Mouse (Mus musculus): ENCODE data around the gene Mri1. TPM values are rescaled to one million over a fixed set of nuclear protein-coding genes. Genes with fewer than 3 reads are reported as not detected.
"Not testable (repeated sequence)": the region's sequence is repeated elsewhere in the genome, so short reads cannot be mapped to it uniquely, and the experiment has no call there.

Mri1 gene
- polyA plus RNA-seq, 1 experiment: 59.5 TPM

DNA sequence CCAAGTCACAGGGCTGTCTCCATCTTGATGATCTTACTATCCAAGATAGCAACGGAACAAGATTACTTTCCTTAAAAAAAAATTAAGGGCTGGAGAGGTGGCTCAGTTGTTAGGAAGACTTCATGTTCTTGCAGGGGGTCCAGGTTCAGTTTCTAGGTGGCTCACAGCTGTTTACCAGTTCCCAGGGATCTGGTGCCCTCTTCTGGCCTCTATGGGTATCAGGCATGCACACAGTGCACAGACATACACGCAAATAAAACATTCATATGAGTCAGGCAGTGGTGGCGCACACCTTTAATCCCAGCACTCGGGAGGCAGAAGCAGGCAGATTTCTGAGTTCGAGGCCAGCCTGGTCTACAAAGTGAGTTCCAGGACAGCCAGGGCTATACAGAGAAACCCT, 28.5 kb upstream of the Mri1 start:
- not testable (repeated sequence) for H3K36me3 ChIP-seq (ENCODE audit: control insufficient read depth, insufficient read depth, low read length); H3K27ac ChIP-seq (ENCODE audit: insufficient read depth, low read length); H3K4me1 ChIP-seq (ENCODE audit: control insufficient read depth, insufficient read depth, insufficient read length); H3K4me3 ChIP-seq (ENCODE audit: extremely low read depth, insufficient read depth, insufficient read length); H3K27me3 ChIP-seq (ENCODE audit: control insufficient read depth, insufficient read depth, low read length)
- peak in 1 of 2 experiments; percentile 30 for DNase-seq (ENCODE audit: low read depth in 1 of 2, low spot score in 2 of 2)
- WGBS: 48% methylated on average over 5 of the region's 5 CpGs
- peak; percentile 23; the same call in 1 of the 2 replicates for TF ChIP-seq CTCF (IDR thresholded peaks at IDR 0.05; ENCODE audit: extremely low read depth, insufficient read depth, insufficient read length, insufficient replicate concordance)

DNA sequence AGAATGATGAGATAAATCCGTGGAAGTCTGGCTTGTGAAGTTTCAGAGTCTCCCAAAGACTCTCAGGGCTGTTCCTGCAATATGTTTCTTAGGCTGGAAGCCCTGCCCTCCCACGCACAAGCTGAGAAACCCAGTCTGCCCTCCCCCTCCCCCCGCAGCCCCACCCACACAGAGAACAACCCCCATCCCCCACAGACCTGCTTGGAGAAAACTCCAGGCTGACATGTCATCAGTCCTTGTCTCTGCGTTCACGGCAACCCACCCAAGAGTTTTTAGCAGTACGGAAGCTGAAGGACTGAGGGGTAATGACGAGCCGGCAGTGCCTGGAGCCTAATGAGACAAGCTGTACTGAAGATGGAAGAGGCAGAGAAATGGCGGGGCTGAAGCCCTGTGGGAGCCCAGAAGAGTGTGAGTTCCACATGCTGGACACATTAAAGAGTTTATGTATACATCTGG, 27.5 kb upstream of the Mri1 start:
- Histone ChIP-seq H3K36me3 (ENCODE audit: control insufficient read depth, insufficient read depth, low read length) (no peaks in the 10 kb centered on the region), H3K27me3 (ENCODE audit: control insufficient read depth, insufficient read depth, low read length) (no peaks in the 10 kb centered on the region), H3K4me3 (ENCODE audit: extremely low read depth, insufficient read depth, insufficient read length) (no peak overlapping the region), H3K27ac (ENCODE audit: insufficient read depth, low read length) (no peak overlapping the region), H3K4me1 (ENCODE audit: control insufficient read depth, insufficient read depth, insufficient read length) (no peaks in the 10 kb centered on the region)
- 62% methylated on average over 9 of the region's 9 CpGs for WGBS
- no peak for DNase-seq (ENCODE audit: low read depth in 1 of 2, low spot score in 2 of 2)
- TF ChIP-seq CTCF (IDR thresholded peaks at IDR 0.05; ENCODE audit: extremely low read depth, insufficient read depth, insufficient read length, insufficient replicate concordance) (no peak), POLR2A (IDR thresholded peaks at IDR 0.05; ENCODE audit: low read depth, low read length) (no peak)

- no peaks in the 10 kb centered on the region for H3K36me3 ChIP-seq (ENCODE audit: control insufficient read depth, insufficient read depth, low read length)
- no peak for TF ChIP-seq POLR2A (IDR thresholded peaks at IDR 0.05; ENCODE audit: low read depth, low read length)
- no peak for TF ChIP-seq CTCF (IDR thresholded peaks at IDR 0.05; ENCODE audit: extremely low read depth, insufficient read depth, insufficient read length, insufficient replicate concordance)
- H3K27ac ChIP-seq (ENCODE audit: insufficient read depth, low read length): no peak overlapping the region
- WGBS: 86% methylated on average over 10 of the region's 10 CpGs
- H3K4me1 ChIP-seq (ENCODE audit: control insufficient read depth, insufficient read depth, insufficient read length): no peaks in the 10 kb centered on the region
- H3K27me3 ChIP-seq (ENCODE audit: control insufficient read depth, insufficient read depth, low read length): no peaks in the 10 kb centered on the region
- DNase-seq (ENCODE audit: low read depth in 1 of 2, low spot score in 2 of 2): no peak
- H3K4me3 ChIP-seq (ENCODE audit: extremely low read depth, insufficient read depth, insufficient read length): no peak overlapping the region
These were observed 23.7 kb upstream of the Mri1 start for GRCm38 (mm10) chr8:84280777-84281176.

DNA sequence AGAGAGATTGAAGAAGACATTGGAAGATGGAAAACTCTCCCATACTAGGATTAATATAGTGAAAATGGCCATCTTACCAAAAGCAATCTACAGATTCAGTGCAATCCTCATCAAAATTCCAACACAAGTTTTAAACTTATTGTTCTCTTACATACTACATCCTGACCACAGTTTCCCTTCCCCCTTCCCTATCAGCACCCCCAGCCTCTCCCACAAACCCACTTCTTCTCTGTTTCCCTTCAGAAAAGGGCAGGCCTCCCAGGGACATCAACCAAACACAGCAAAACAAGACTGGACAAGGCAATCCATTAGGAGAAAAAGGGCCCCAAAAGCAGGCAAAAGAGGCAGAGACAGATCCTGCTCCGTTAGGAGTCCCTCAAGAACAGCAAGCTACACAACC, 19.3 kb upstream of the Mri1 start:
- Histone ChIP-seq H3K4me3 (ENCODE audit: extremely low read depth, insufficient read depth, insufficient read length) (no peak overlapping the region), H3K4me1 (ENCODE audit: control insufficient read depth, insufficient read depth, insufficient read length) (no peaks in the 10 kb centered on the region), H3K27ac (ENCODE audit: insufficient read depth, low read length) (no peak overlapping the region), H3K27me3 (ENCODE audit: control insufficient read depth, insufficient read depth, low read length) (no peaks in the 10 kb centered on the region), H3K36me3 (ENCODE audit: control insufficient read depth, insufficient read depth, low read length) (no peaks in the 10 kb centered on the region)
- DNase-seq (ENCODE audit: low read depth in 1 of 2, low spot score in 2 of 2): no peak
- 47% methylated on average over 1 of the region's 1 CpGs for WGBS
- TF ChIP-seq POLR2A (IDR thresholded peaks at IDR 0.05; ENCODE audit: low read depth, low read length) (no peak), CTCF (IDR thresholded peaks at IDR 0.05; ENCODE audit: extremely low read depth, insufficient read depth, insufficient read length, insufficient replicate concordance) (no peak)

DNA sequence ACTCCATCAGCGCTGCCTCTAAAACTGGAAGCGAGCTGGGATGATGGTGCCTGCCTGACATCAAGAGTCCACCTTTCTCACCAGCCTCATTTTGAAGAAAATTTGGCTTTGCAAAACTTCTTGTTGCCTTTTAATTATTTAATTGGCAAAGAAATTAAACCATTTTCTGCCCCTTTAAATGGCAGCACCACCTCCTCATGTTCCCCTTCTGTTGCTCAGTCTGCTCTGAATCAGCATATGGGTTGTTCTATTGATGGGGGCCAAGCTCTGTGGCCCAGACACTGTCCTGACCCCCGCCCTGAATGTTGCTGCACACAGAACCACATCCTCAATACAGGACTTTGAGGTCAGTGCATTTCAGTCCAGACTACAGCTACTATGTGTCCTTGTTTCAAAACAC, 16.8 kb upstream of the Mri1 start:
- no peaks in the 10 kb centered on the region; the same call in 1 of the 2 replicates for H3K4me1 ChIP-seq (ENCODE audit: control insufficient read depth, insufficient read depth, insufficient read length)
- no peak for TF ChIP-seq POLR2A (IDR thresholded peaks at IDR 0.05; ENCODE audit: low read depth, low read length)
- no peak for TF ChIP-seq CTCF (IDR thresholded peaks at IDR 0.05; ENCODE audit: extremely low read depth, insufficient read depth, insufficient read length, insufficient replicate concordance)
- no peaks in the 10 kb centered on the region for H3K27me3 ChIP-seq (ENCODE audit: control insufficient read depth, insufficient read depth, low read length)
- WGBS: 83% methylated on average over 3 of the region's 3 CpGs
- no peak for DNase-seq (ENCODE audit: low read depth in 1 of 2, low spot score in 2 of 2)
- no peak overlapping the region for H3K4me3 ChIP-seq (ENCODE audit: extremely low read depth, insufficient read depth, insufficient read length)
- H3K27ac ChIP-seq (ENCODE audit: insufficient read depth, low read length): no peak overlapping the region
- no peaks in the 10 kb centered on the region for H3K36me3 ChIP-seq (ENCODE audit: control insufficient read depth, insufficient read depth, low read length)

- Histone ChIP-seq H3K27me3 (ENCODE audit: control insufficient read depth, insufficient read depth, low read length) (no peaks in the 10 kb centered on the region), H3K36me3 (ENCODE audit: control insufficient read depth, insufficient read depth, low read length) (no peaks in the 10 kb centered on the region), H3K4me3 (ENCODE audit: extremely low read depth, insufficient read depth, insufficient read length) (no peak overlapping the region), H3K27ac (ENCODE audit: insufficient read depth, low read length) (no peak overlapping the region), H3K4me1 (ENCODE audit: control insufficient read depth, insufficient read depth, insufficient read length) (no peaks in the 10 kb centered on the region; the same call in 1 of the 2 replicates)
- DNase-seq (ENCODE audit: low read depth in 1 of 2, low spot score in 2 of 2): no peak
- TF ChIP-seq POLR2A (IDR thresholded peaks at IDR 0.05; ENCODE audit: low read depth, low read length) (no peak), CTCF (IDR thresholded peaks at IDR 0.05; ENCODE audit: extremely low read depth, insufficient read depth, insufficient read length, insufficient replicate concordance) (no peak)
- 88% methylated on average over 4 of the region's 4 CpGs for WGBS
These were observed 15.2 kb upstream of the Mri1 start for GRCm38 (mm10) chr8:84272302-84272701.

GRCm38 (mm10) chr8:84269950-84270773, 13.0 kb upstream of the Mri1 start, which contains the start of gene Ccdc130:
TSS of gene Ccdc130 (minus strand) at chr8:84270380.
- peak within 1 kb of the TSS; percentile 85 for H3K27ac ChIP-seq (ENCODE audit: insufficient read depth, low read length)
- DNase-seq (ENCODE audit: low read depth in 1 of 2, low spot score in 2 of 2): peak; percentile 99 to 100
- no peaks in the 10 kb centered on the region for H3K27me3 ChIP-seq (ENCODE audit: control insufficient read depth, insufficient read depth, low read length)
- peak within 1 kb of the TSS; percentile 100 for H3K4me3 ChIP-seq (ENCODE audit: extremely low read depth, insufficient read depth, insufficient read length)
- H3K36me3 ChIP-seq (ENCODE audit: control insufficient read depth, insufficient read depth, low read length): peaks cover 7% of the 10 kb centered on the region
- no peaks in the 10 kb centered on the region; the same call in 1 of the 2 replicates for H3K4me1 ChIP-seq (ENCODE audit: control insufficient read depth, insufficient read depth, insufficient read length)
- WGBS: under 1% methylated on average over 44 of the region's 44 CpGs
- peak; percentile 87 for TF ChIP-seq POLR2A (IDR thresholded peaks at IDR 0.05; ENCODE audit: low read depth, low read length)
- TF ChIP-seq CTCF (IDR thresholded peaks at IDR 0.05; ENCODE audit: extremely low read depth, insufficient read depth, insufficient read length, insufficient replicate concordance): no peak
